Mouse (Mus musculus) gastrocnemius, postnatal 14 days (tissue): ENCODE results near the gene Pdia3. TPM values are rescaled to one million over a fixed set of nuclear protein-coding genes. Genes with fewer than 3 reads are reported as not detected.
"Not testable (repeated sequence)": the region's sequence is repeated elsewhere in the genome, so short reads cannot be mapped to it uniquely, and the experiment has no call there.

ENCODE experiments used
- DNase-seq: peaks from one replicate; pipeline ENCODE4 v3.0.0; 2021; ENCODE audit warnings: mixed read lengths
- intact Hi-C: fragments of 180-260 bp; cut with DNase I; formaldehyde crosslinking; loops from one replicate; pipeline ENCODE4 v1.15.1; 2025; ENCODE audit warnings: low total_unique reads
- microRNA-seq, 2 experiments: library from miRNA; unstranded; fragments of <30 nt; microRNA quantifications; one replicate each; pipeline ENCODE4 v1.2.0; 2021
- total RNA-seq, 2 experiments: library from RNA; stranded (reverse); gene quantifications; 2 replicates each; pipeline ENCODE4 v1.2.3; 2021

The Pdia3 gene
- total RNA-seq, 2 experiments from 2014 or later: 64.0 to 86.2 TPM

DNA sequence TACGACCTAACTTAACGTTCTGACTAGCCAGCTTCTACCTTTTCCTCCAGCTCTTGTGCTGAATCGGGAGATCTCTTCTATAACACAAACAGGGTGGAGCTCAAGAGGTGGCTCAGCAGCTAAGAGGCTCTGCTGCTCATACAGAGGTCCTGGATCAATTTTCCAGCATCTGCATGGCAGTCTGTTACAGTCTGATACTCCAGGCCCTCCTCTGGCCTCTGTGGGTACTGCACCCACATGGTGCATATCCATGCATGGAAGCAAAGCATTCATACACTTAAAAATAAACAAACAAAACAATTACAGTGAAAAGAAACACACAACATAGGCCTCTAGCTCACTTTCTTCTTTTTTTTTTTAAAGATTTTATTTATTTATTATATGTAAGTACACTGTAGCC is 59.2 kb downstream of the Pdia3 start:
- intact Hi-C loops, DNase-seq: not testable (repeated sequence)

- intact Hi-C loops: not testable (repeated sequence)
- peak; percentile 73 for DNase-seq
These were observed 60.0 kb downstream of the Pdia3 start, which contains the start of gene Mfap1b for GRCm38 (mm10) chr2:121473301-121474179. Gene Mfap1b (minus strand): TSS chr2:121474067.

DNA sequence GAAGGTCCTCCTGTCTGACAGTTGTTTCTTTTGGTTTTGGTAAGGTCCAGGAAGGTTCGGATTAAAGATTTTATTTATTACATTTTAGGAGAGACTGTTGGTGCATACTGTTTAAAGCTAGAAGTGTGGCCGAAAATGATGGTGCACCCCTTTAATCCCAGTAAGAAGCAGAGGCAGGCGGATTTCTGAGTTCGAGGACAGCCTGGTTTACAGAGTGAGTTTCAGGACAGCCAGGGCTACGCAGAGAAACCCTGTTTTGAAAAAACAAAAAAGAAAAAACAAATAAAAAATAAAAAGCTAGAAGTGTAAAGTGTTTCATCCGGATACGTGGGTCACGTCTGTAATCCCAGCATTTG is 60.6 kb downstream of the Pdia3 start:
- no peak for DNase-seq
- intact Hi-C loops: no loop called here

GRCm38 (mm10) chr2:121475306-121475705 is 61.7 kb downstream of the Pdia3 start:
- intact Hi-C loops, DNase-seq: not testable (repeated sequence)

DNA sequence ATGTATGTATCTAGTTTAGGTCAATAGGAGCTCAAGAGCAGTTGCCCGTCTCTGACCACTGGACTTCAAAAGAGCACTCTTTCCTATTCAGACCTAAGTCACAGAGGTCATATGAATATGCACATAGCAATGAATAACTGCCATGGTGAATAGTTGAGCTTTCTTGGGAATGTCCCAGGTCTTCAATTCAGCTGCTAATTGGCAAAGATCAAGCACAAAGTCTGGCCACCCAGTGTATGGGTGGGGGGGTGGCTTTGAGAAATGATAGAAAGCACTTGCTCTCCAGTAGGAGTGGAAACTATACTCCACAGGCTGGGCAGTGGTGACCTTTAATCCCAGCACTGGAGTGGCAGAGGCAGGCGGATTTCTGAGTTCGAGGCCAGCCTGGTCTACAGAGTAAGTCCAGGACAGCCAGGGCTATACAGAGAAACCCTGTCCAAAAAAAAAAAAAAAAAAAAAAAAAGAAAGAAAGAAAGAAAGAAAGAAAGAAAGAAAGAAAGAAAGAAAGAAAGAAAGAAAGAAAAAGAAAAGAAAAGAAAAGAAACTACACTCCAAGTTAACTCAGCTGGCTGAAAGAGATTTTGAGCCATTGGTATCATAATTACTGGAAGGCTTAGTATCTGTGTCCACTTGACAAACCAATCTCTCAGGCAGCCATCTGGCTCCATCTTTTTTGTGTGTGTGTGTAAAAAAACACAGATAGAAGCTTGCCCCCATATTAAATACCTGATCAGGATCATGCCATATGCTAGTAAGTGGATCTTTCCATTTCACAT is 64.1 kb downstream of the Pdia3 start:
- DNase-seq: no peak
- intact Hi-C loops: no loop called here

- DNase-seq: peak; percentile 7
- intact Hi-C loops: no loop called here
These were observed 66.9 kb downstream of the Pdia3 start for GRCm38 (mm10) chr2:121480498-121480897.

- DNase-seq, intact Hi-C loops: not testable (repeated sequence)
These were observed 67.3 kb downstream of the Pdia3 start for GRCm38 (mm10) chr2:121480916-121481315.

DNA sequence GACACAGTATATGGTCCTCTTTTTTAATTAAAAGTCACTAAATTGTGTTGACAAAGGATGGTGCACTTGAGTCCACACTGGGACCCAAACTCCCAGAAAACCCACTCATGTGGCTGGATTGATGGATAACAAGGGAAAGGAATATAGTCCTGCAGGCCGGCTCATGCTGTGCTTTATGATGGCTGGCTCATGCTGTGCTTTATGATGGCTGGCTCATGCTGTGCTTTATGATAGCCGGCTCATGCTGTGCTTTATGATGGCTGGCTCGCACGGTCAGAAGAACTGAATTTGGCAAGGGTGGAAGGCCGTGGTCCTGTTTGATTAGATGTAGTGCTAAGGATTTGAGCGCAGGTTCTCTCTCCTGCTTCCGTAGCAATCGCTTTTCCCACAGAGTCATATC is 70.0 kb downstream of the Pdia3 start:
- intact Hi-C loops: no loop called here
- no peak for DNase-seq

GRCm38 (mm10) chr2:121484403-121484802 is 70.8 kb downstream of the Pdia3 start:
- DNase-seq, intact Hi-C loops: not testable (repeated sequence)

Small RNA genes lying within 50 kb of the gene (microRNA-seq; reads per million reads assigned to microRNA genes)
- 0 reads per million in 2 experiments for gene Gm22953

Other genes starting within 250 kb of the Pdia3 start
- 1 to 10 TPM; 7.9 to 8.9 TPM for gene Tubgcp4, start 243.1 kb upstream of the Pdia3 start, total RNA-seq
- gene Zscan29, start 242.7 kb upstream of the Pdia3 start, total RNA-seq: 1 to 10 TPM; 4.5 to 5.1 TPM
- 10 to 100 TPM; 12.1 to 17.3 TPM for gene Trp53bp1, start 142.4 kb upstream of the Pdia3 start, total RNA-seq
- gene Map1a, start 124.2 kb upstream of the Pdia3 start, total RNA-seq: 1 to 10 TPM; 7.5 to 9.3 TPM
- 10 to 100 TPM; 30.8 to 34.8 TPM for gene Ppip5k1, start 58.4 kb upstream of the Pdia3 start, total RNA-seq
- under 1 TPM in 1 of 2 experiments, not detected in 1; 0.44 TPM for gene Ckmt1, start 56.1 kb upstream of the Pdia3 start, total RNA-seq
- gene Strc, start 26.6 kb upstream of the Pdia3 start, total RNA-seq: not detected
- 1 to 10 TPM; 2.1 to 2.4 TPM for gene Catsper2, start within 50 bp of the Pdia3 start, total RNA-seq
- gene Ell3, start 30.5 kb downstream of the Pdia3 start, total RNA-seq: not detected
- gene Serf2, start 35.4 kb downstream of the Pdia3 start, total RNA-seq: 100 to 1,000 TPM; 363 to 364 TPM
- gene Hypk, start 39.5 kb downstream of the Pdia3 start, total RNA-seq: 10 to 100 TPM; 15.2 to 22.0 TPM
- gene Serinc4, start 43.0 kb downstream of the Pdia3 start, total RNA-seq: not detected
- 10 to 100 TPM; 21.5 to 23.0 TPM for gene Mfap1b, start 60.3 kb downstream of the Pdia3 start, total RNA-seq
- gene Mfap1a, start 92.9 kb downstream of the Pdia3 start, total RNA-seq: 10 to 100 TPM; 14.5 to 15.4 TPM
- gene Wdr76, start 92.9 kb downstream of the Pdia3 start, total RNA-seq: 1 to 10 TPM; 1.8 to 2.0 TPM